Mouse (Mus musculus): ENCODE data around the gene Rbm5. TPM values are rescaled to one million over a fixed set of nuclear protein-coding genes. Genes with fewer than 3 reads are reported as not detected.

Rbm5 gene
- polyA plus RNA-seq, 1 experiment from 2014 or later, result 230 TPM

GRCm38 (mm10) chr9:107750378-107750777, 20.4 kb downstream of the Rbm5 start:
- no peaks in the 10 kb centered on the region for H3K27me3 ChIP-seq
- H3K4me2 ChIP-seq, result no peak overlapping the region
- no peak overlapping the region for H3K27ac ChIP-seq (replicated peaks)
- no peaks in the 10 kb centered on the region for H3K4me1 ChIP-seq (replicated peaks)
- ATAC-seq (ENCODE audit: low FRiP score, low read depth), result no peak
- WGBS, result 86% methylated on average over 5 of the region's 5 CpGs
- no peaks in the 10 kb centered on the region for H3K9me3 ChIP-seq
- no peak overlapping the region for H3K4me3 ChIP-seq
- H3K36me3 ChIP-seq, result peaks cover 94% of the 10 kb centered on the region
- H3K9ac ChIP-seq, result no peak overlapping the region

- Histone ChIP-seq H3K4me2 (no peak overlapping the region), H3K4me1 (replicated peaks) (no peaks in the 10 kb centered on the region), H3K36me3 (peaks cover 96% of the 10 kb centered on the region), H3K9me3 (no peaks in the 10 kb centered on the region), H3K4me3 (no peak overlapping the region), H3K27me3 (no peaks in the 10 kb centered on the region), H3K27ac (replicated peaks) (no peak overlapping the region), H3K9ac (no peak overlapping the region)
- ATAC-seq (ENCODE audit: low FRiP score, low read depth), result no peak
- WGBS, result 98% methylated on average over 3 of the region's 3 CpGs
Observed at GRCm38 (mm10) chr9:107748063-107748462, 22.7 kb downstream of the Rbm5 start.

GRCm38 (mm10) chr9:107747310-107747709, 23.5 kb downstream of the Rbm5 start:
- 94% methylated on average over 1 of the region's 1 CpGs for whole genome bisulfite sequencing
- Histone ChIP-seq H3K27ac (replicated peaks) (no peak overlapping the region), H3K9ac (no peak overlapping the region), H3K4me1 (replicated peaks) (no peaks in the 10 kb centered on the region), H3K4me3 (no peak overlapping the region), H3K4me2 (no peak overlapping the region), H3K36me3 (peaks cover 98% of the 10 kb centered on the region), H3K9me3 (no peaks in the 10 kb centered on the region), H3K27me3 (no peaks in the 10 kb centered on the region)
- no peak for ATAC-seq (ENCODE audit: low FRiP score, low read depth)

- no peak overlapping the region for H3K9ac ChIP-seq
- no peak overlapping the region for H3K4me3 ChIP-seq
- no peak overlapping the region for H3K4me2 ChIP-seq
- H3K27me3 ChIP-seq, result no peaks in the 10 kb centered on the region
- H3K27ac ChIP-seq (replicated peaks), result no peak overlapping the region
- no peak for ATAC-seq (ENCODE audit: low FRiP score, low read depth)
- H3K4me1 ChIP-seq (replicated peaks), result no peaks in the 10 kb centered on the region
- no peaks in the 10 kb centered on the region for H3K9me3 ChIP-seq
- H3K36me3 ChIP-seq, result peaks cover 98% of the 10 kb centered on the region
- 94% methylated on average over 3 of the region's 3 CpGs for WGBS
Observed at GRCm38 (mm10) chr9:107746679-107747078, 24.1 kb downstream of the Rbm5 start.

GRCm38 (mm10) chr9:107744061-107744460, 26.7 kb downstream of the Rbm5 start:
- Histone ChIP-seq H3K27me3 (no peaks in the 10 kb centered on the region), H3K4me3 (no peak overlapping the region), H3K36me3 (peaks cover 98% of the 10 kb centered on the region), H3K4me1 (replicated peaks) (no peaks in the 10 kb centered on the region), H3K9me3 (no peaks in the 10 kb centered on the region), H3K9ac (no peak overlapping the region), H3K27ac (replicated peaks) (no peak overlapping the region), H3K4me2 (no peak overlapping the region)
- no peak for ATAC-seq (ENCODE audit: low FRiP score, low read depth)
- WGBS, result 90% methylated on average over 6 of the region's 6 CpGs

- H3K9ac ChIP-seq, result no peak overlapping the region
- peaks cover 51% of the 10 kb centered on the region for H3K36me3 ChIP-seq
- 44% methylated on average over 4 of the region's 4 CpGs for WGBS
- no peaks in the 10 kb centered on the region for H3K27me3 ChIP-seq
- H3K4me1 ChIP-seq (replicated peaks), result peaks cover 32% of the 10 kb centered on the region
- peak overlapping the region; percentile 44; the same call in 1 of the 2 replicates for H3K27ac ChIP-seq (replicated peaks)
- no peak overlapping the region for H3K4me3 ChIP-seq
- peak; percentile 23; the same call in 1 of the 2 replicates for ATAC-seq (ENCODE audit: low FRiP score, low read depth)
- H3K4me2 ChIP-seq, result no peak overlapping the region
- no peaks in the 10 kb centered on the region for H3K9me3 ChIP-seq
Observed at GRCm38 (mm10) chr9:107738841-107739202, 32.0 kb downstream of the Rbm5 start.

GRCm38 (mm10) chr9:107738020-107738840, 32.6 kb downstream of the Rbm5 start:
- Histone ChIP-seq H3K27me3 (no peaks in the 10 kb centered on the region), H3K9me3 (no peaks in the 10 kb centered on the region), H3K27ac (replicated peaks) (peak overlapping the region; percentile 44), H3K9ac (no peak overlapping the region), H3K4me2 (no peak overlapping the region), H3K4me3 (no peak overlapping the region), H3K4me1 (replicated peaks) (peaks cover 32% of the 10 kb centered on the region), H3K36me3 (peaks cover 45% of the 10 kb centered on the region)
- WGBS, result 21% methylated on average over 7 of the region's 7 CpGs
- peak; percentile 65 for ATAC-seq (ENCODE audit: low FRiP score, low read depth)

GRCm38 (mm10) chr9:107736185-107736485, 34.7 kb downstream of the Rbm5 start:
- Histone ChIP-seq H3K4me3 (no peak overlapping the region), H3K9ac (0 out of 2 replicates have a peak overlapping the region, but pooled peaks have one; percentile 8), H3K36me3 (peaks cover 24% of the 10 kb centered on the region), H3K4me1 (replicated peaks) (peaks cover 34% of the 10 kb centered on the region), H3K9me3 (no peaks in the 10 kb centered on the region), H3K27me3 (no peaks in the 10 kb centered on the region), H3K27ac (replicated peaks) (peak overlapping the region; percentile 66), H3K4me2 (peak overlapping the region; percentile 41)
- 3% methylated on average over 7 of the region's 7 CpGs for WGBS
- 0 out of 2 replicates have a peak, but pooled peaks have one; percentile 2 for ATAC-seq (ENCODE audit: low FRiP score, low read depth)

GRCm38 (mm10) chr9:107735356-107736184, 35.2 kb downstream of the Rbm5 start:
- peak overlapping the region; percentile 41 for H3K4me2 ChIP-seq
- H3K4me1 ChIP-seq (replicated peaks), result peaks cover 39% of the 10 kb centered on the region
- peak overlapping the region; percentile 8; the same call in 1 of the 2 replicates for H3K9ac ChIP-seq
- H3K36me3 ChIP-seq, result peaks cover 18% of the 10 kb centered on the region
- WGBS, result 3% methylated on average over 17 of the region's 17 CpGs
- H3K27me3 ChIP-seq, result no peaks in the 10 kb centered on the region
- peak overlapping the region; percentile 66 for H3K27ac ChIP-seq (replicated peaks)
- H3K9me3 ChIP-seq, result no peaks in the 10 kb centered on the region
- ATAC-seq (ENCODE audit: low FRiP score, low read depth), result 0 out of 2 replicates have a peak, but pooled peaks have one; percentile 19
- no peak overlapping the region for H3K4me3 ChIP-seq

GRCm38 (mm10) chr9:107734567-107734971, 36.2 kb downstream of the Rbm5 start:
- ATAC-seq (ENCODE audit: low FRiP score, low read depth), result no peak
- Histone ChIP-seq H3K4me1 (replicated peaks) (peaks cover 49% of the 10 kb centered on the region), H3K27ac (replicated peaks) (peak overlapping the region; percentile 66), H3K36me3 (peaks cover 8% of the 10 kb centered on the region), H3K27me3 (no peaks in the 10 kb centered on the region), H3K9ac (no peak overlapping the region; the same call in 1 of the 2 replicates), H3K4me3 (no peak overlapping the region), H3K4me2 (peak overlapping the region; percentile 41; the same call in 1 of the 2 replicates), H3K9me3 (no peaks in the 10 kb centered on the region)
- 16% methylated on average over 6 of the region's 7 CpGs for WGBS

GRCm38 (mm10) chr9:107729709-107730108, 41.1 kb downstream of the Rbm5 start:
- no peak overlapping the region for H3K4me2 ChIP-seq

More at GRCm38 (mm10) chr9:107729709-107730108, 41.1 kb downstream of the Rbm5 start:
- Histone ChIP-seq H3K36me3 (no peaks in the 10 kb centered on the region), H3K27me3 (no peaks in the 10 kb centered on the region), H3K9me3 (no peaks in the 10 kb centered on the region), H3K4me1 (replicated peaks) (peaks cover 48% of the 10 kb centered on the region), H3K9ac (no peak overlapping the region), H3K4me3 (no peak overlapping the region), H3K27ac (replicated peaks) (peak overlapping the region; percentile 67)
- peak; percentile 47 for ATAC-seq (ENCODE audit: low FRiP score, low read depth)
- WGBS, result 13% methylated on average over 3 of the region's 3 CpGs

Data from hindbrain, embryonic 15.5 days (tissue).